In genomic region chr3:138528265-138528664, GRCm38 (mm10) we compare ENCODE assay signal across 8 mouse cellular contexts. TPM values are rescaled to one million over a fixed set of nuclear protein-coding genes. Genes with fewer than 3 reads are reported as not detected.
DNase-seq lines count a peak whose midpoint lies in the region; ATAC-seq and TF ChIP-seq lines count a peak whose summit lies in the region.

No protein-coding gene starts in this region.

- peaks cover 59% of the 10 kb centered on the region for H3K79me2 ChIP-seq in MEL (ENCODE audit: control insufficient read depth, insufficient read depth, low read length, poor library complexity)

- peak overlapping the region; percentile 100 for H3K4me3 ChIP-seq in heart, postnatal 0 days (ENCODE audit: low read depth, low read length)
- H3K4me3 ChIP-seq in MEL (ENCODE audit: control insufficient read depth in 1 of 2, insufficient read depth in 1 of 2, low read depth in 2 of 2, low read length in 2 of 2): peak overlapping the region; percentile 91 to 97
- peak overlapping the region; percentile 99 for H3K4me3 ChIP-seq in hindbrain, embryonic 12.5 days
- H3K4me3 ChIP-seq in midbrain, embryonic 13.5 days (replicated peaks): peak overlapping the region; percentile 99

- peak overlapping the region; percentile 98; the same call in 1 of the 2 replicates for H3K9ac ChIP-seq in heart, postnatal 0 days (replicated peaks; ENCODE audit: low read depth, low read length)
- peak overlapping the region; percentile 94 for H3K9ac ChIP-seq in MEL (ENCODE audit: control insufficient read depth, low read depth, low read length, poor library complexity, severe bottlenecking)
- peak overlapping the region; percentile 98 for H3K9ac ChIP-seq in hindbrain, embryonic 12.5 days
- H3K9ac ChIP-seq in midbrain, embryonic 13.5 days (replicated peaks): peak overlapping the region; percentile 94

- H3K27me3 ChIP-seq in heart, postnatal 0 days (ENCODE audit: control insufficient read depth, insufficient read depth, low read length): no peaks in the 10 kb centered on the region
- H3K27me3 ChIP-seq in MEL (ENCODE audit: control insufficient read depth in 1 of 2, insufficient read depth in 2 of 2, low read length in 2 of 2): no peaks in the 10 kb centered on the region
- peaks cover 3% of the 10 kb centered on the region; the same call in 1 of the 2 replicates for H3K27me3 ChIP-seq in hindbrain, embryonic 12.5 days
- H3K27me3 ChIP-seq in midbrain, embryonic 13.5 days: peaks cover 12% of the 10 kb centered on the region

- peaks cover 23% of the 10 kb centered on the region for H3K4me1 ChIP-seq in heart, postnatal 0 days (ENCODE audit: control insufficient read depth, insufficient read depth)
- H3K4me1 ChIP-seq in MEL (ENCODE audit: control insufficient read depth in 1 of 2, insufficient read depth in 2 of 2, low read length in 2 of 2): peaks cover 27% of the 10 kb centered on the region in 2 experiments
- peaks cover 26% of the 10 kb centered on the region for H3K4me1 ChIP-seq in hindbrain, embryonic 12.5 days
- peaks cover 44% of the 10 kb centered on the region for H3K4me1 ChIP-seq in midbrain, embryonic 13.5 days (replicated peaks)

- no peak for TF ChIP-seq RAD21 in MEL (IDR thresholded peaks at IDR 0.05; ENCODE audit: low read depth, low read length)

- no peak for TF ChIP-seq EP300 in heart, postnatal 0 days (IDR thresholded peaks at IDR 0.05; ENCODE audit: low read depth)
- no peak; a peak in 1 of 4 replicates for TF ChIP-seq EP300 in MEL (IDR thresholded peaks at IDR 0.05; ENCODE audit: low read depth in 1 of 2, low read length in 2 of 2)

- H3K27ac ChIP-seq in heart, postnatal 0 days (ENCODE audit: low read depth): no peak overlapping the region; the same call in 1 of the 2 replicates
- H3K27ac ChIP-seq in MEL (ENCODE audit: control insufficient read depth, low read depth, low read length): peak overlapping the region; percentile 86
- H3K27ac ChIP-seq in hindbrain, embryonic 12.5 days: peak overlapping the region; percentile 99
- H3K27ac ChIP-seq in midbrain, embryonic 13.5 days: peak overlapping the region; percentile 97

- DNase-seq in heart, postnatal 0 days (ENCODE audit: low spot score): no peak
- no peak for DNase-seq in heart, postnatal 25 days (ENCODE audit: low spot score)
- no peak for DNase-seq in MEL (ENCODE audit: low read depth, low spot score)
- DNase-seq in adrenal gland, adult 2 months: no peak
- no peak for DNase-seq in spleen, postnatal 10 days (ENCODE audit: low spot score in 2 of 2)
- no peak for DNase-seq in kidney, postnatal 10 days

- no peak for TF ChIP-seq CTCF in heart, postnatal 0 days (IDR thresholded peaks at IDR 0.05; ENCODE audit: low read depth)
- TF ChIP-seq CTCF in MEL (IDR thresholded peaks at IDR 0.05 in 2 of 3, conservative IDR thresholded peaks at IDR 0.05 in 1 of 3; ENCODE audit: control insufficient read depth in 1 of 3, insufficient read depth in 1 of 3, low read depth in 2 of 3, low read length in 3 of 3, poor library complexity in 1 of 3, severe bottlenecking in 1 of 3): no peak

- H3K9me3 ChIP-seq in heart, postnatal 0 days (replicated peaks; ENCODE audit: control insufficient read depth, low read length): no peaks in the 10 kb centered on the region
- no peaks in the 10 kb centered on the region for H3K9me3 ChIP-seq in MEL (replicated peaks; ENCODE audit: insufficient read depth, low read length)
- no peaks in the 10 kb centered on the region for H3K9me3 ChIP-seq in hindbrain, embryonic 12.5 days (replicated peaks)
- no peaks in the 10 kb centered on the region for H3K9me3 ChIP-seq in midbrain, embryonic 13.5 days

- 4% methylated on average over 16 of the region's 16 CpGs for WGBS in heart, postnatal 0 days
- 3% methylated on average over 16 of the region's 16 CpGs for WGBS in hindbrain, embryonic 12.5 days
- WGBS in midbrain, embryonic 13.5 days: 1% methylated on average over 16 of the region's 16 CpGs

- H3K4me2 ChIP-seq in heart, postnatal 0 days (ENCODE audit: low read depth, low read length): peak overlapping the region; percentile 93
- H3K4me2 ChIP-seq in hindbrain, embryonic 12.5 days (replicated peaks): peak overlapping the region; percentile 64
- peak overlapping the region; percentile 72 for H3K4me2 ChIP-seq in midbrain, embryonic 13.5 days (replicated peaks)

- no peak for TF ChIP-seq POLR2A in MEL (IDR thresholded peaks at IDR 0.05; ENCODE audit: control insufficient read depth in 1 of 2, insufficient read depth in 1 of 2, low read depth in 1 of 2, low read length in 2 of 2, poor library complexity in 1 of 2)

- no peaks in the 10 kb centered on the region for H3K36me3 ChIP-seq in heart, postnatal 0 days (replicated peaks; ENCODE audit: control insufficient read depth, insufficient read depth, low read length)
- peaks cover 0 to 50% of the 10 kb centered on the region in 2 experiments; a peak in 3 of 4 replicates for H3K36me3 ChIP-seq in MEL (ENCODE audit: control insufficient read depth in 1 of 2, insufficient read depth in 2 of 2, low read length in 2 of 2)
- no peaks in the 10 kb centered on the region for H3K36me3 ChIP-seq in hindbrain, embryonic 12.5 days
- no peaks in the 10 kb centered on the region for H3K36me3 ChIP-seq in midbrain, embryonic 13.5 days

- intact Hi-C loops in heart, postnatal 25 days (cut with DNase I): loop anchor here (2.0 kb wide), 1 partner anchor 85 kb away; the partner anchor contains the start of gene Adh5

- no peak for ATAC-seq in heart, postnatal 0 days (ENCODE audit: insufficient read depth, low read depth)
- no peak for ATAC-seq in hindbrain, embryonic 12.5 days (ENCODE audit: low FRiP score)
- no peak for ATAC-seq in midbrain, embryonic 13.5 days

TF ChIP-seq in MEL, 35 proteins besides CTCF, POLR2A, EP300 and RAD21:
- TF ChIP-seq MAX (IDR thresholded peaks at IDR 0.05; ENCODE audit: low read length) (no peak), CHD1 (IDR thresholded peaks at IDR 0.05; ENCODE audit: low read depth, low read length) (peak; percentile 88; the same call in 1 of the 2 replicates), SIN3A (IDR thresholded peaks at IDR 0.05; ENCODE audit: low read length) (no peak), POLR2AphosphoS5 (IDR thresholded peaks at IDR 0.05; ENCODE audit: borderline replicate concordance, low read depth, low read length) (no peak), KAT2A (conservative IDR thresholded peaks at IDR 0.05; ENCODE audit: low read depth, low read length) (no peak), NRF1 (IDR thresholded peaks at IDR 0.05; ENCODE audit: insufficient read depth, low read depth, low read length, poor library complexity, severe bottlenecking) (no peak), MAFK (IDR thresholded peaks at IDR 0.05; ENCODE audit: borderline replicate concordance, low read depth, low read length) (no peak), CHD2 (IDR thresholded peaks at IDR 0.05; ENCODE audit: low read length) (no peak), MYB (IDR thresholded peaks at IDR 0.05; ENCODE audit: low read depth, low read length) (no peak), MYC (IDR thresholded peaks at IDR 0.05; ENCODE audit: low read depth, low read length) (no peak), ZC3H11A (IDR thresholded peaks at IDR 0.05; ENCODE audit: low read depth, low read length) (no peak), POLR2AphosphoS2 (IDR thresholded peaks at IDR 0.05; ENCODE audit: low read length) (no peak; the same call in 1 of the 2 replicates), USF2 (IDR thresholded peaks at IDR 0.05; ENCODE audit: borderline replicate concordance in 1 of 2, insufficient read depth in 1 of 2, low read depth in 1 of 2, low read length in 2 of 2) (no peak), TCF12 (IDR thresholded peaks at IDR 0.05; ENCODE audit: low read depth, low read length) (no peak), ZNF384 (IDR thresholded peaks at IDR 0.05; ENCODE audit: low read depth, low read length) (peak; percentile 53), MAZ (IDR thresholded peaks at IDR 0.05; ENCODE audit: low read depth, low read length) (no peak), ELF1 (IDR thresholded peaks at IDR 0.05; ENCODE audit: low read depth, low read length) (no peak)
TF ChIP-seq in MEL: peak in this region for 2.

RNA-seq across cellular contexts. Expression of gene Eif4e, which starts 2.3 kb away (rescaled TPM):
- 36.4 and 42.1 TPM in 2 replicates for total RNA-seq in heart, postnatal 0 days (2014; rRNA removed; ENCODE audit: low replicate concordance)
- polyA plus RNA-seq in heart, postnatal 0 days (2015; fragmentation: Nextera tagmentation; extraction: Ambion mirVana): 172 and 175 TPM in 2 replicates
- 100 to 1,000 TPM; 171 to 172 TPM for total RNA-seq in heart, postnatal 25 days (2021)
- 363 and 364 TPM in 2 replicates for total RNA-seq in MEL (2012; rRNA removed)
- 100 to 1,000 TPM in 1 of 2 experiments, 10 to 100 TPM in 1; 83.5 to 490 TPM for polyA plus RNA-seq in MEL (2012; ENCODE audit: insufficient read depth in 1 of 2, insufficient read length in 2 of 2, low read depth in 1 of 2, low replicate concordance in 2 of 2, missing spikeins in 1 of 2)
- 300 and 313 TPM in 2 replicates for polyA plus RNA-seq in hindbrain, embryonic 12.5 days (2016; fragmentation: Nextera tagmentation; extraction: Ambion mirVana)
- 343 and 393 TPM in 2 replicates for polyA plus RNA-seq in midbrain, embryonic 13.5 days (2015; fragmentation: Nextera tagmentation; extraction: Ambion mirVana)
- total RNA-seq in adrenal gland, adult 2 months (2021): 100 to 1,000 TPM; 187 to 191 TPM
- 3.5 and 4.5 TPM in 2 replicates for polyA plus RNA-seq in adrenal gland, adult 2 months (2012; rRNA removed)

RNA-seq across cellular contexts. Expression of gene Metap1, which starts 39.0 kb away (rescaled TPM):
- 26.0 and 66.0 TPM in 2 replicates for total RNA-seq in heart, postnatal 0 days (2014; rRNA removed; ENCODE audit: low replicate concordance)
- 31.4 and 33.3 TPM in 2 replicates for polyA plus RNA-seq in heart, postnatal 0 days (2015; fragmentation: Nextera tagmentation; extraction: Ambion mirVana)
- total RNA-seq in heart, postnatal 25 days (2021): 10 to 100 TPM; 36.7 to 39.3 TPM
- 71.0 and 73.1 TPM in 2 replicates for total RNA-seq in MEL (2012; rRNA removed)
- 10 to 100 TPM; 57.4 to 96.3 TPM for polyA plus RNA-seq in MEL (2012; ENCODE audit: insufficient read depth in 1 of 2, insufficient read length in 2 of 2, low read depth in 1 of 2, low replicate concordance in 2 of 2, missing spikeins in 1 of 2)
- 46.4 and 47.5 TPM in 2 replicates for polyA plus RNA-seq in hindbrain, embryonic 12.5 days (2016; fragmentation: Nextera tagmentation; extraction: Ambion mirVana)
- 43.4 and 46.6 TPM in 2 replicates for polyA plus RNA-seq in midbrain, embryonic 13.5 days (2015; fragmentation: Nextera tagmentation; extraction: Ambion mirVana)
- 10 to 100 TPM; 46.8 to 57.2 TPM for total RNA-seq in adrenal gland, adult 2 months (2021)
- polyA plus RNA-seq in adrenal gland, adult 2 months (2012; rRNA removed): 5.4 and 6.6 TPM in 2 replicates

Comparison
In these comparisons a context has a peak if more than half of its experiments do, and no peak if none do; other contexts are left out.
1. RNA of gene Eif4e, which starts 2.3 kb away (polyA plus RNA-seq): 83.5 to 490 TPM in MEL, 343 to 393 TPM in midbrain, embryonic 13.5 days, 300 to 313 TPM in hindbrain, embryonic 12.5 days and 172 to 175 TPM in heart, postnatal 0 days; 3.5 to 4.5 TPM in adrenal gland, adult 2 months; every median in the first group is over 10 times any median in the second.
2. Peak in every context shown above with its lines, with median percentiles within 50 percentile points of each other: H3K4me2 ChIP-seq, H3K4me3 ChIP-seq and H3K9ac ChIP-seq.